Mouse (Mus musculus) E14TG2a.4 (cell line): ENCODE measurements around the gene Dennd2a.

ENCODE experiments used
- CTCF ChIP-seq: conservative IDR thresholded peaks from 2 replicates; pipeline ENCODE4 v1.5.1; 2014; ENCODE audit warnings: low read length
- NANOG ChIP-seq: IDR thresholded peaks from 2 replicates; pipeline ENCODE4 v1.6.1; 2014; ENCODE audit warnings: borderline replicate concordance, low read length, mixed read lengths
- POU5F1 ChIP-seq: IDR thresholded peaks from 2 replicates; pipeline ENCODE4 v1.6.1; 2014; ENCODE audit warnings: low read length, borderline replicate concordance

DNA sequence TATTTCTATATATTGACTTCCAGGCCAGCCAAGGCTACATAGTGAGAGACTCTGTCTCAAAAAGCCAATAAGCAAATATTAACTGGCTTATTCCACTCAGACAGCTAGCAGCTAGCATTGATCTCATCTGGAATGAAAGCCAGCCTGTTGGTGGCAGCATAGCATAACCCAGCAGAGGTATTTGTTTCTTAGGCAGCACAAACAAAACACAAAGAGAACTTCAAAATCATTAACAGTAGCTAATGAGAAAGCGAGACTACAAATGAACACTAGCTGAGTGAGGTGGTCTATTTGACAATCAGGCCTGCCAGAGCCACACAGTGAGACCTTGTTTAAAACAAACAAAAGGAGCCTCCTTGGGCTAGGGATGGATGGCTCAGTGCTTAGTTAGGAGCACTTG lies 143.6 kb downstream of the Dennd2a start:
- no peak for TF ChIP-seq CTCF
- no peak for TF ChIP-seq POU5F1
- no peak for TF ChIP-seq NANOG
